Mouse (Mus musculus) heart, embryonic 16.5 days (tissue): ENCODE measurements around the gene Ska3. TPM values are rescaled to one million over a fixed set of nuclear protein-coding genes. Genes with fewer than 3 reads are reported as not detected.
"Not testable (repeated sequence)": the region's sequence is repeated elsewhere in the genome, so short reads cannot be mapped to it uniquely, and the experiment has no call there.

Experiments
- ATAC-seq: fragments of 200-750 bp; cut with Nextera tagmentation; replicated peaks from 2 replicates; pipeline ENCODE4 v1.8.0; 2017; ENCODE audit warnings: moderate number of reproducible peaks; ENCODE audit not compliant: insufficient read depth, low FRiP score; ENCODE audit errors: extremely low read depth
- H3K27ac ChIP-seq: fragments of 300-500 bp; sonication (generic); 2 replicates; pipeline ENCODE4 v1.5.1; 2014; ENCODE audit warnings: mild to moderate bottlenecking, low read length, control low read depth, moderate library complexity
- H3K27me3 ChIP-seq: fragments of 300-500 bp; sonication (generic); 2 replicates; pipeline ENCODE4 v1.6.1; 2014; ENCODE audit warnings: low read length, mixed read lengths; ENCODE audit not compliant: control insufficient read depth, insufficient read depth
- H3K36me3 ChIP-seq: fragments of 300-500 bp; sonication (generic); 2 replicates; pipeline ENCODE4 v1.6.1; 2014; ENCODE audit not compliant: control insufficient read depth, insufficient read depth
- H3K4me1 ChIP-seq: fragments of 300-500 bp; sonication (generic); 2 replicates; pipeline ENCODE4 v1.6.1; 2014; ENCODE audit warnings: low read length, mixed read lengths; ENCODE audit not compliant: control insufficient read depth, insufficient read depth
- H3K4me2 ChIP-seq: fragments of 300-500 bp; sonication (generic); 2 replicates; pipeline ENCODE4 v1.6.1; 2014; ENCODE audit warnings: low read depth, mild to moderate bottlenecking, control low read depth, low read length
- H3K4me3 ChIP-seq: fragments of 300-500 bp; sonication (generic); 2 replicates; pipeline ENCODE4 v1.5.1; 2014; ENCODE audit warnings: mild to moderate bottlenecking, control low read depth, low read length
- H3K9ac ChIP-seq: fragments of 300-500 bp; sonication (generic); 2 replicates; pipeline ENCODE4 v1.6.1; 2014; ENCODE audit warnings: low read length, control low read depth
- H3K9me3 ChIP-seq: fragments of 300-500 bp; sonication (generic); replicated peaks from 2 replicates; pipeline ENCODE4 v1.6.1; 2016; ENCODE audit warnings: low read length; ENCODE audit not compliant: control insufficient read depth
- WGBS: fragments of 180-500 bp; shearing (Covaris S2); extraction: QIAGEN DNeasy Blood & Tissue Kit; methylation state at CpG from one replicate; pipeline ENCODE4 v1.1.7; 2014; 5-methylcytosine and 5-hydroxymethylcytosine counted together
- polyA plus RNA-seq: library from polyadenylated mRNA; unstranded; fragments of >200 nt; fragmentation: Nextera tagmentation; extraction: Ambion mirVana; gene quantifications from 2 replicates; pipeline ENCODE4 v1.2.1, GENCODE M21; 2015

Gene Ska3
- polyA plus RNA-seq, 1 experiment from 2014 or later, result 24.7 TPM

- ATAC-seq, result no peak
- Histone ChIP-seq H3K4me1 (no peaks in the 10 kb centered on the region), H3K4me3 (no peak overlapping the region), H3K27me3 (no peaks in the 10 kb centered on the region), H3K36me3 (peaks cover 4% of the 10 kb centered on the region; the same call in 1 of the 2 replicates), H3K9me3 (no peaks in the 10 kb centered on the region), H3K4me2 (no peak overlapping the region), H3K27ac (no peak overlapping the region), H3K9ac (no peak overlapping the region)
- 87% methylated on average over 3 of the region's 3 CpGs for WGBS
These were observed 24.3 kb upstream of the Ska3 start for GRCm38 (mm10) chr14:57850330-57850729.

GRCm38 (mm10) chr14:57848646-57849045 lies 22.7 kb upstream of the Ska3 start:
- Histone ChIP-seq H3K27ac (no peak overlapping the region), H3K9me3 (no peaks in the 10 kb centered on the region), H3K27me3 (no peaks in the 10 kb centered on the region), H3K36me3 (peaks cover 4% of the 10 kb centered on the region), H3K4me2 (no peak overlapping the region), H3K4me3 (no peak overlapping the region), H3K4me1 (no peaks in the 10 kb centered on the region), H3K9ac (no peak overlapping the region)
- ATAC-seq, result no peak
- WGBS, result 91% methylated on average over 2 of the region's 2 CpGs

DNA sequence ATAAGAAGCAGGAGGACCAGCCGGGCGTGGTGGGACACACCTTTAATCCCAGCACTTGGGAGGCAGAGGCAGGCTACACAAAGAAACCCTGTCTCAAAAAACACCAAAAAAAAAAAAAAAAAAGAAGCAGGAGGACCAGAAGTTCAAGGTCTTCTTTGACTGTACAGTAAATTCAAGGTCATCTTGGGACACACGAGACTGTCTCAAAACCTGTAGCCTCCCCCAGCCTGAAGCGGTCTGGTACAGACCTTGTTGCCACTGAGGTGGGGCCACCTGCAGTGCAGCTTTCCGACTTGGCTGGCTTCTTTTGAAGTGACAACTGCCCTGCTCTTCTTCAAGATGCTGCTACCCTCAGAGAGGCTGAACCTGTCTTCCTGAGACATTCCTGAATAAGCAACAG lies 22.1 kb upstream of the Ska3 start:
- not testable (repeated sequence) for H3K9ac ChIP-seq

DNA sequence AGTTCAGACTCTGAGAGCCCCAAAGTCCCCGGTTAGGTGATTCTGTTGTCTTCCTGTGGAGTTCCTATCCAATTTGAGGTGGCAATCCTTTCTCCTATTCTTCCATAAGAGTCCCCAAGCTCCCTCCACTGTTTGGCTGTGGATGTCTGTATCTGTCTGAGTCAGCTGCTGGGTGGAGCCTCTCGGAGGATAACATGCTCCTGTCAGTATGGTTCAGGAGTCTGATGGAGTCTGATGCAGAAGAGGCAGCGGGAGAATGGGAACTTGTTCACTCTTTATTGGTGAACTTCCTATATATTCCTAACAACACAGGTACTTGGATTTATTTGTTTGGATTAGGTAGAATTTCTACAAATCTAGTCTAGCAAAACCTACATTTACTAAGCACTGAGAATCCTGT lies 18.6 kb upstream of the Ska3 start:
- Histone ChIP-seq H3K27me3 (no peaks in the 10 kb centered on the region), H3K9me3 (no peaks in the 10 kb centered on the region), H3K27ac (no peak overlapping the region), H3K4me1 (no peaks in the 10 kb centered on the region), H3K4me2 (no peak overlapping the region), H3K4me3 (no peak overlapping the region), H3K36me3 (peaks cover 11% of the 10 kb centered on the region), H3K9ac (no peak overlapping the region)
- 84% methylated on average over 3 of the region's 3 CpGs for WGBS
- ATAC-seq, result no peak

More for the DNA sequence above, 22.1 kb upstream of the Ska3 start:
- H3K4me3 ChIP-seq, H3K27ac ChIP-seq, H3K9me3 ChIP-seq, H3K4me1 ChIP-seq, H3K36me3 ChIP-seq, ATAC-seq, H3K27me3 ChIP-seq, H3K4me2 ChIP-seq: not testable (repeated sequence)
- WGBS, result 86% methylated on average over 5 of the region's 5 CpGs

GRCm38 (mm10) chr14:57835157-57835556 lies 9.2 kb upstream of the Ska3 start:
- no peak overlapping the region for H3K9ac ChIP-seq
- WGBS, result 77% methylated on average over 10 of the region's 10 CpGs
- no peak overlapping the region for H3K27ac ChIP-seq
- no peak overlapping the region for H3K4me2 ChIP-seq
- ATAC-seq, result no peak
- H3K27me3 ChIP-seq, result no peaks in the 10 kb centered on the region
- H3K4me1 ChIP-seq, result no peaks in the 10 kb centered on the region
- peaks cover 29% of the 10 kb centered on the region for H3K36me3 ChIP-seq
- H3K4me3 ChIP-seq, result no peak overlapping the region
- H3K9me3 ChIP-seq, result no peaks in the 10 kb centered on the region

DNA sequence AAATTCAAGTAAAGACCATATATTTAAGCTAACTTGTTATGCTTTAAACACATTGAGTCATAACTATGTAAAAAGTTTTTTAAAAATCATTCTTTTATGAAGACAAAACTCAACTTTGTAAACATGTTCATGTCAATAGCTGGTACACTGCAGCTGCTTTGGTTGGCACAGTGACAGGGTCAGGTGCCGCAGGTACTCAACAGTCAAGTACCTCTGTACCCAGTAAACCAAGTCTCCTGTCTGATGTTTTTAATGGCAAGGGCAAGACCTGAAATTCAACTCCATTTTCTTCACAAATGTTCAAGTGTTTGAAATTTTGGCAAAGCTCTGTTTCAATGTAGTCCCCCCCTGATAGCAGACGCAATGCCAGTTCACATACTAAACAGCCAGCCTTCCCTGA lies 7.5 kb upstream of the Ska3 start:
- no peak for ATAC-seq
- H3K36me3 ChIP-seq, result peaks cover 19% of the 10 kb centered on the region
- WGBS, result 83% methylated on average over 2 of the region's 2 CpGs
- H3K9me3 ChIP-seq, result no peaks in the 10 kb centered on the region
- no peak overlapping the region for H3K27ac ChIP-seq
- no peaks in the 10 kb centered on the region for H3K4me1 ChIP-seq
- no peaks in the 10 kb centered on the region for H3K27me3 ChIP-seq
- no peak overlapping the region for H3K9ac ChIP-seq
- H3K4me3 ChIP-seq, result no peak overlapping the region
- no peak overlapping the region for H3K4me2 ChIP-seq

GRCm38 (mm10) chr14:57827284-57827683 lies 1.3 kb upstream of the Ska3 start:
- peak overlapping the region; percentile 80 for H3K4me2 ChIP-seq
- peak overlapping the region; percentile 89 for H3K9ac ChIP-seq
- no peaks in the 10 kb centered on the region for H3K9me3 ChIP-seq
- H3K27ac ChIP-seq, result peak overlapping the region; percentile 81
- H3K4me1 ChIP-seq, result peaks cover 19% of the 10 kb centered on the region
- 67% methylated on average over 1 of the region's 1 CpGs for WGBS
- H3K27me3 ChIP-seq, result no peaks in the 10 kb centered on the region
- peaks cover 1% of the 10 kb centered on the region; the same call in 1 of the 2 replicates for H3K36me3 ChIP-seq
- ATAC-seq, result no peak
- H3K4me3 ChIP-seq, result peak overlapping the region; percentile 93

GRCm38 (mm10) chr14:57820839-57821238 lies 5.1 kb downstream of the Ska3 start:
- no peaks in the 10 kb centered on the region for H3K9me3 ChIP-seq
- no peak overlapping the region for H3K27ac ChIP-seq
- H3K27me3 ChIP-seq, result no peaks in the 10 kb centered on the region
- H3K36me3 ChIP-seq, result peaks cover 35% of the 10 kb centered on the region
- H3K4me2 ChIP-seq, result no peak overlapping the region
- H3K4me3 ChIP-seq, result no peak overlapping the region
- no peak overlapping the region for H3K9ac ChIP-seq
- ATAC-seq, result no peak
- H3K4me1 ChIP-seq, result peaks cover 10% of the 10 kb centered on the region
- 45% methylated on average over 4 of the region's 4 CpGs for WGBS

GRCm38 (mm10) chr14:57811844-57812243 lies 14.1 kb downstream of the Ska3 start:
- H3K36me3 ChIP-seq, result peaks cover 48% of the 10 kb centered on the region
- no peak for ATAC-seq
- no peaks in the 10 kb centered on the region for H3K27me3 ChIP-seq
- no peak overlapping the region for H3K27ac ChIP-seq
- no peaks in the 10 kb centered on the region; the same call in 1 of the 2 replicates for H3K9me3 ChIP-seq
- no peaks in the 10 kb centered on the region for H3K4me1 ChIP-seq
- WGBS, result 92% methylated on average over 5 of the region's 5 CpGs
- H3K9ac ChIP-seq, result no peak overlapping the region
- H3K4me3 ChIP-seq, result no peak overlapping the region
- no peak overlapping the region for H3K4me2 ChIP-seq
